Mouse (Mus musculus) ES-Bruce4 (cell line): ENCODE measurements at regions not wholly inside any gene's neighbourhood (a gene's known extent, or its start where the extent isn't known, plus 50 kb on each side); places are given as distances from the start of the nearest gene placed in this dataset.
"Not testable (repeated sequence)": the region's sequence is repeated elsewhere in the genome, so short reads cannot be mapped to it uniquely, and the experiment has no call there.

Experiments
- CTCF ChIP-seq: IDR thresholded peaks from one replicate; pipeline ENCODE4 v1.8.1; 2011; ENCODE audit warnings: low read depth, low read length
- EP300 ChIP-seq: IDR thresholded peaks from 2 replicates; pipeline ENCODE4 v1.6.1; 2011; ENCODE audit warnings: low read depth, low read length; ENCODE audit not compliant: insufficient read depth
- POLR2A ChIP-seq: IDR thresholded peaks from one replicate; pipeline ENCODE4 v1.8.1; 2011; ENCODE audit warnings: low read length; ENCODE audit not compliant: insufficient read depth

DNA sequence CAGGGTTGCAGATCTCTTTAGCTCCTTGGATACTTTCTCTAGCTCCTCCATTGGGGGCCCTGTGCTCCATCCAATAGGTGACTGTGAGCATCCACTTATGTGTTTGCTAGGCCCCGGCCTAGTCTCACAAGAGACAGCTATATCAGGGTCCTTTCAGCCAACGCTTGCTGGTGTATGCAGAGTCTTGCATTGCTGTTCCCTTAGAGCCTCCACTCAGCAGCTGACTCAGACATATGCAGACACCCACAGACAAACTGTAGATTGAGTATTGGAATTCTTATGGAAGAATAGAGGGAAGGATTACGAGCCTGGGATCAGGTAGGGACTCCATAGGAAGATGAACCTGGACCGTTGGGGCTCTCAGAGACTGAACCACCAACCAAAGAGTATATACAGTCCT, 624.8 kb upstream of the Nr2f1 start:
- TF ChIP-seq CTCF, POLR2A, EP300: not testable (repeated sequence)
